Mouse (Mus musculus) yolk sac, embryonic 10.5 days (tissue): Measurements from ENCODE around the gene Rad51c.

ENCODE experiments used
- DNase-seq: peaks from one replicate; pipeline ENCODE4 v3.0.0-alpha.2; 2017; ENCODE audit warnings: low spot score

Gene Rad51c

GRCm38 (mm10) chr11:87367061-87367460 lies 37.7 kb downstream of the Rad51c start:
- DNase-seq = no peak

GRCm38 (mm10) chr11:87365120-87365519 lies 39.6 kb downstream of the Rad51c start:
- DNase-seq = no peak

GRCm38 (mm10) chr11:87359262-87359612 lies 45.5 kb downstream of the Rad51c start:
- no peak for DNase-seq

GRCm38 (mm10) chr11:87358331-87359261 lies 46.2 kb downstream of the Rad51c start, which contains the start of gene Ppm1e:
TSS of gene Ppm1e (minus strand) at chr11:87359023.
- DNase-seq = peak; percentile 76

GRCm38 (mm10) chr11:87357317-87358300 lies 47.1 kb downstream of the Rad51c start:
- DNase-seq = no peak

GRCm38 (mm10) chr11:87354861-87355260 lies 49.9 kb downstream of the Rad51c start:
- no peak for DNase-seq

- DNase-seq = no peak
Measured at GRCm38 (mm10) chr11:87353646-87354170, 51.0 kb downstream of the Rad51c start.
